Mouse (Mus musculus) megakaryocyte progenitor cell, adult 5-6 weeks (primary cell): ENCODE measurements around the gene Akap7. TPM values are rescaled to one million over a fixed set of nuclear protein-coding genes. Genes with fewer than 3 reads are reported as not detected.

Experiments
- ATAC-seq: replicated peaks from 2 replicates; pipeline ENCODE4 v1.8.0; 2016; ENCODE audit warnings: mild to moderate bottlenecking, moderate TSS enrichment, inconsistent platforms; ENCODE audit not compliant: poor library complexity
- total RNA-seq, 2 experiments: library from RNA; stranded (forward) in 1 of 2; stranded (reverse) in 1 of 2; fragments of 157-497, 149-512 nt in 1 of 2; fragments of 200-1000 nt in 1 of 2; gene quantifications; 2 replicates each; pipeline versions ENCODE4 v1.2.3 to v1.2.4; 2015 to 2017

Gene Akap7
- 17.2 and 19.3 TPM in 2 replicates for total RNA-seq (2015)
- total RNA-seq (2017): 18.8 and 24.4 TPM in 2 replicates

GRCm38 (mm10) chr10:25307770-25308169 is at the start of gene Akap7:
Gene Akap7 (minus strand): TSS chr10:25307870.
- ATAC-seq: no peak

- no peak for ATAC-seq
Observed at GRCm38 (mm10) chr10:25354390-25354789, 46.7 kb upstream of the Akap7 start.

GRCm38 (mm10) chr10:25353941-25354340 is 46.3 kb upstream of the Akap7 start:
- no peak for ATAC-seq

GRCm38 (mm10) chr10:25342801-25343200 is 35.1 kb upstream of the Akap7 start:
- peak; percentile 48; the same call in 1 of the 2 replicates for ATAC-seq

GRCm38 (mm10) chr10:25340675-25341074 is 33.0 kb upstream of the Akap7 start:
- ATAC-seq: no peak

- ATAC-seq: no peak
Observed at GRCm38 (mm10) chr10:25333390-25334079, 25.9 kb upstream of the Akap7 start.

GRCm38 (mm10) chr10:25331321-25332049 is 23.8 kb upstream of the Akap7 start:
- peak; percentile 99 for ATAC-seq

- ATAC-seq: no peak
Observed at GRCm38 (mm10) chr10:25330094-25330493, 22.4 kb upstream of the Akap7 start.

- ATAC-seq: no peak
Observed at GRCm38 (mm10) chr10:25327511-25327910, 19.8 kb upstream of the Akap7 start.

GRCm38 (mm10) chr10:25325690-25326089 is 18.0 kb upstream of the Akap7 start:
- no peak for ATAC-seq

- peak; percentile 61 for ATAC-seq
Observed at GRCm38 (mm10) chr10:25321198-25321597, 13.5 kb upstream of the Akap7 start.

GRCm38 (mm10) chr10:25319531-25319930 is 11.9 kb upstream of the Akap7 start:
- ATAC-seq: no peak

GRCm38 (mm10) chr10:25318405-25318804 is 10.7 kb upstream of the Akap7 start:
- peak; percentile 94 for ATAC-seq

- ATAC-seq: no peak
Observed at GRCm38 (mm10) chr10:25317665-25318064, 10.0 kb upstream of the Akap7 start.

- no peak for ATAC-seq
Observed at GRCm38 (mm10) chr10:25313856-25314584, 6.3 kb upstream of the Akap7 start.

- ATAC-seq: peak; percentile 90
Observed at GRCm38 (mm10) chr10:25311554-25312212, 4.0 kb upstream of the Akap7 start.

- no peak for ATAC-seq
Observed at GRCm38 (mm10) chr10:25310736-25311135, 3.1 kb upstream of the Akap7 start.

- no peak for ATAC-seq
Observed at GRCm38 (mm10) chr10:25309996-25310395, 2.3 kb upstream of the Akap7 start.

- no peak for ATAC-seq
Observed at GRCm38 (mm10) chr10:25305146-25305545, 2.5 kb downstream of the Akap7 start.

- ATAC-seq: no peak
Observed at GRCm38 (mm10) chr10:25304608-25305007, 3.1 kb downstream of the Akap7 start.

- ATAC-seq: peak; percentile 65
Observed at GRCm38 (mm10) chr10:25299031-25299529, 8.6 kb downstream of the Akap7 start.
